Mouse (Mus musculus) lung, embryonic 14.5 days (tissue): ENCODE results near the gene Khsrp. TPM values are rescaled to one million over a fixed set of nuclear protein-coding genes. Genes with fewer than 3 reads are reported as not detected.

Experiments used
- ATAC-seq: fragments of 200-750 bp; cut with Nextera tagmentation; 2 replicates; pipeline ENCODE4 v1.8.0; 2017; ENCODE audit warnings: mild to moderate bottlenecking, moderate TSS enrichment, moderate library complexity; ENCODE audit not compliant: insufficient read depth
- DNase-seq: peaks from one replicate; pipeline ENCODE4 v3.0.0-alpha.2; 2015
- H3K27ac ChIP-seq: fragments of 300-500 bp; sonication (generic); 2 replicates; pipeline ENCODE4 v1.5.1; 2014; ENCODE audit warnings: low read depth, mild to moderate bottlenecking, moderate library complexity
- H3K27me3 ChIP-seq: fragments of 300-500 bp; sonication (generic); 2 replicates; pipeline ENCODE4 v1.6.1; 2014; ENCODE audit warnings: low read length, control low read depth; ENCODE audit not compliant: insufficient read depth
- H3K36me3 ChIP-seq: fragments of 300-500 bp; sonication (generic); 2 replicates; pipeline ENCODE4 v1.6.1; 2014; ENCODE audit warnings: control low read depth; ENCODE audit not compliant: insufficient read depth
- H3K4me1 ChIP-seq: fragments of 300-500 bp; sonication (generic); 2 replicates; pipeline ENCODE4 v1.6.1; 2014; ENCODE audit warnings: antibody characterized with exemption, control low read depth; ENCODE audit not compliant: insufficient read depth
- H3K4me2 ChIP-seq: fragments of 300-500 bp; sonication (generic); 2 replicates; pipeline ENCODE4 v1.6.1; 2014; ENCODE audit warnings: mild to moderate bottlenecking
- H3K4me3 ChIP-seq: fragments of 300-500 bp; sonication (generic); 2 replicates; pipeline ENCODE4 v1.5.1; 2014; ENCODE audit warnings: low read depth, low read length
- H3K9ac ChIP-seq: fragments of 300-500 bp; sonication (generic); 2 replicates; pipeline ENCODE4 v1.6.1; 2014
- H3K9me3 ChIP-seq: fragments of 300-500 bp; sonication (generic); 2 replicates; pipeline ENCODE4 v1.6.1; 2016; ENCODE audit warnings: low read depth, low read length, control low read depth
- CTCF ChIP-seq: IDR thresholded peaks from 2 replicates; pipeline ENCODE4 v1.5.1; 2016; ENCODE audit warnings: antibody characterized with exemption, low read depth
- WGBS: fragments of 180-500 bp; shearing (Covaris S2); extraction: QIAGEN DNeasy Blood & Tissue Kit; methylation state at CpG from one replicate; pipeline ENCODE4 v1.1.7; 2014; 5-methylcytosine and 5-hydroxymethylcytosine counted together
- polyA plus RNA-seq: library from polyadenylated mRNA; unstranded; fragments of >200 nt; fragmentation: Nextera tagmentation; extraction: Ambion mirVana; gene quantifications from 2 replicates; pipeline ENCODE4 v1.2.1, GENCODE M21; 2014

Gene Khsrp
- polyA plus RNA-seq, 1 experiment from 2014 or later = 69.4 TPM

DNA sequence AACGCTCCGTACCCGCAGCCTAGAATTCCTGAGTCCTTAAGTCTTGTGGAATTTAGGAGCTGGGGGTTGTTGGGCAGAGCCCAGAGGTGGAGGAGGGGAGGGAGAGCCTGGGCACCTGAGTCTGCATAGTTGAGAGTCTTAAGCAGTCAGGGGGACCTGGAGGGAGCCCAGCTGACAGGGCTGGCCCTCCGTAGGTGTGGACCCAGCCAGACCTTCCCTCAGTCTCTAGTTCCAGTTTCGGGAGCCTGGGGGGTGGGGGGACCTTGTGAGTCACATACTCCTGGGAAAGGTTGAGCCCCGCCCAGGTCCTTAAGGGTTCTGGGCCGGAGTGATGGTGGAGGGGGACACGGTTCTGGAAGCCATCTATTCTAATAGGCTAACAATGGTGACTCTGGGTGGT, 31.7 kb upstream of the Khsrp start:
- 10% methylated on average over 8 of the region's 8 CpGs for WGBS
- no peak for TF ChIP-seq CTCF
- Histone ChIP-seq H3K27ac (no peak overlapping the region; the same call in 1 of the 2 replicates), H3K9ac (no peak overlapping the region), H3K4me2 (peak overlapping the region; percentile 47), H3K36me3 (0 out of 2 replicates have a peak, but pooled peaks cover 4% of the 10 kb centered on the region), H3K9me3 (no peaks in the 10 kb centered on the region), H3K27me3 (peaks cover 25% of the 10 kb centered on the region), H3K4me3 (peak overlapping the region; percentile 42), H3K4me1 (no peaks in the 10 kb centered on the region)
- DNase-seq (peak; percentile 23), ATAC-seq (no peak)

- Histone ChIP-seq H3K9ac (peak overlapping the region; percentile 50), H3K27me3 (peaks cover 25% of the 10 kb centered on the region), H3K4me2 (peak overlapping the region; percentile 47), H3K36me3 (0 out of 2 replicates have a peak, but pooled peaks cover 4% of the 10 kb centered on the region), H3K27ac (peak overlapping the region; percentile 83), H3K9me3 (no peaks in the 10 kb centered on the region), H3K4me3 (peak overlapping the region; percentile 42), H3K4me1 (no peaks in the 10 kb centered on the region)
- WGBS = 2% methylated on average over 22 of the region's 22 CpGs
- no peak for ATAC-seq
- TF ChIP-seq CTCF = no peak
- DNase-seq = no peak
Measured at GRCm38 (mm10) chr17:57062548-57062947, 31.2 kb upstream of the Khsrp start.

DNA sequence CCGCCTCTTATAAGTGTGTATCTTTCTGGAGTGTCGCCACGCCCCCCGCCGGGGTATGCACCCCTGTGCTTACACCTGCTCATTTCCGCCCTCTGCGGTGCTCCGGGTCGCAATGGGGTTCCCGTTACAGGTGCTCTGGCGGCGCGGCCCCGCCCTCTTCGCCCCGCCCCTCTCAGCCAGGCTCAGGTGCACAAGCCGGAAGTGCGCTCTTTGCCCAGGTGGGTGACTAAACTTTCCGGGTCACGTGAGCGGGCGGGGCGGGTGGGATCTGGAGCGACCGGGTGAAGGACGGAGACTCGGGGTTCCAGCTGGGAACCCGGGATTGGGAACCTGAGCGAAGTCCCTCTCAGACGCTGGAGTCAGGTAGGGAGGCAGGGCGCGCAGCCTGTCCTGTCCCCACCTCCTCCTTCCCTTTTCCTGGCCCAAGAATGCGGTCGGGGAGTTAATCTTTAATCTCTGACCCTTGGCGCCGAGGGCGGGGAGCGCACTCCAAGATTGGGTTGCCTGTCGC, 30.7 kb upstream of the Khsrp start:
- ATAC-seq (peak; percentile 13; the same call in 1 of the 2 replicates), DNase-seq (peak; percentile 73)
- Histone ChIP-seq H3K27ac (peak overlapping the region; percentile 83), H3K36me3 (0 out of 2 replicates have a peak, but pooled peaks cover 4% of the 10 kb centered on the region), H3K4me3 (peak overlapping the region; percentile 42), H3K27me3 (peaks cover 25% of the 10 kb centered on the region), H3K4me2 (peak overlapping the region; percentile 47), H3K4me1 (no peaks in the 10 kb centered on the region), H3K9me3 (no peaks in the 10 kb centered on the region), H3K9ac (peak overlapping the region; percentile 50)
- no peak for TF ChIP-seq CTCF
- under 1% methylated on average over 36 of the region's 39 CpGs for WGBS

- Histone ChIP-seq H3K4me2 (peak overlapping the region; percentile 90), H3K4me1 (no peaks in the 10 kb centered on the region), H3K27me3 (peaks cover 25% of the 10 kb centered on the region), H3K9ac (no peak overlapping the region), H3K4me3 (peak overlapping the region; percentile 75; the same call in 1 of the 2 replicates), H3K9me3 (no peaks in the 10 kb centered on the region), H3K27ac (no peak overlapping the region), H3K36me3 (0 out of 2 replicates have a peak, but pooled peaks cover 4% of the 10 kb centered on the region)
- DNase-seq = peak; percentile 8
- no peak for TF ChIP-seq CTCF
- 42% methylated on average over 10 of the region's 10 CpGs for WGBS
- ATAC-seq = no peak
Measured at GRCm38 (mm10) chr17:57061069-57061468, 29.7 kb upstream of the Khsrp start.

- Histone ChIP-seq H3K9me3 (no peaks in the 10 kb centered on the region), H3K4me1 (no peaks in the 10 kb centered on the region), H3K36me3 (0 out of 2 replicates have a peak, but pooled peaks cover 2% of the 10 kb centered on the region), H3K9ac (peak overlapping the region; percentile 64), H3K4me2 (peak overlapping the region; percentile 90), H3K27me3 (peaks cover 25% of the 10 kb centered on the region), H3K4me3 (peak overlapping the region; percentile 75), H3K27ac (no peak overlapping the region)
- ATAC-seq = peak; percentile 89
- TF ChIP-seq CTCF = peak; percentile 79
- WGBS = 1% methylated on average over 44 of the region's 44 CpGs
- peak; percentile 96 for DNase-seq
Measured at GRCm38 (mm10) chr17:57060231-57060801, 29.0 kb upstream of the Khsrp start.

- peak within 1 kb of the TSS; percentile 90 for H3K4me2 ChIP-seq
- ATAC-seq = peak; percentile 76
- 0% methylated on average over 45 of the region's 45 CpGs for WGBS
- no peak for TF ChIP-seq CTCF
- no peaks in the 10 kb centered on the region for H3K36me3 ChIP-seq
- no peaks in the 10 kb centered on the region for H3K4me1 ChIP-seq
- H3K9me3 ChIP-seq = no peaks in the 10 kb centered on the region
- peak; percentile 79 for DNase-seq
- peaks cover 25% of the 10 kb centered on the region for H3K27me3 ChIP-seq
- peak within 1 kb of the TSS; percentile 64 for H3K9ac ChIP-seq
- peak within 1 kb of the TSS; percentile 46; the same call in 1 of the 2 replicates for H3K27ac ChIP-seq
- H3K4me3 ChIP-seq = peak within 1 kb of the TSS; percentile 75
Measured at GRCm38 (mm10) chr17:57059486-57059977, 28.2 kb upstream of the Khsrp start, which contains the start of gene Slc25a23. Slc25a23 (minus strand) TSS chr17:57059863.

- peak within 1 kb of the TSS; percentile 46; the same call in 1 of the 2 replicates for H3K27ac ChIP-seq
- no peaks in the 10 kb centered on the region for H3K9me3 ChIP-seq
- H3K4me2 ChIP-seq = peak within 1 kb of the TSS; percentile 90
- H3K36me3 ChIP-seq = no peaks in the 10 kb centered on the region
- peaks cover 25% of the 10 kb centered on the region for H3K27me3 ChIP-seq
- H3K4me1 ChIP-seq = no peaks in the 10 kb centered on the region
- WGBS = under 1% methylated on average over 18 of the region's 22 CpGs
- peak within 1 kb of the TSS; percentile 64 for H3K9ac ChIP-seq
- H3K4me3 ChIP-seq = peak within 1 kb of the TSS; percentile 75
- no peak for TF ChIP-seq CTCF
- DNase-seq (peak; percentile 24), ATAC-seq (peak; percentile 4; the same call in 1 of the 2 replicates)
Measured at GRCm38 (mm10) chr17:57058891-57059485, 27.7 kb upstream of the Khsrp start, which contains the start of gene Crb3. Crb3 (plus strand) TSS chr17:57059105.
